Mouse (Mus musculus) embryonic facial prominence, embryonic 14.5 days (tissue): Measurements from ENCODE around the gene Stox2. TPM values are rescaled to one million over a fixed set of nuclear protein-coding genes. Genes with fewer than 3 reads are reported as not detected.

ENCODE experiments used
- ATAC-seq: fragments of 200-750 bp; cut with Nextera tagmentation; 2 replicates; pipeline ENCODE4 v1.8.0; 2017; ENCODE audit warnings: low read depth, moderate number of reproducible peaks, moderate TSS enrichment
- DNase-seq: peaks from one replicate; pipeline ENCODE4 v3.0.0-alpha.2; 2015; ENCODE audit warnings: low spot score
- H3K27ac ChIP-seq: fragments of 300-500 bp; sonication (generic); replicated peaks from 2 replicates; pipeline ENCODE4 v1.5.1; 2014; ENCODE audit warnings: low read depth, mild to moderate bottlenecking, low read length, moderate library complexity
- H3K27me3 ChIP-seq: fragments of 300-500 bp; sonication (generic); replicated peaks from 2 replicates; pipeline ENCODE4 v1.6.1; 2014; ENCODE audit warnings: low read length; ENCODE audit not compliant: control insufficient read depth, insufficient read depth
- H3K36me3 ChIP-seq: fragments of 300-500 bp; sonication (generic); 2 replicates; pipeline ENCODE4 v1.6.1; 2014; ENCODE audit warnings: low read length, mixed read lengths; ENCODE audit not compliant: control insufficient read depth, insufficient read depth
- H3K4me1 ChIP-seq: fragments of 300-500 bp; sonication (generic); 2 replicates; pipeline ENCODE4 v1.6.1; 2014; ENCODE audit warnings: antibody characterized with exemption, low read length; ENCODE audit not compliant: control insufficient read depth, insufficient read depth
- H3K4me2 ChIP-seq: fragments of 300-500 bp; sonication (generic); 2 replicates; pipeline ENCODE4 v1.6.1; 2014; ENCODE audit warnings: low read depth, mild to moderate bottlenecking, low read length, moderate library complexity, mixed read lengths
- H3K4me3 ChIP-seq: fragments of 300-500 bp; sonication (generic); 2 replicates; pipeline ENCODE4 v1.5.1; 2014; ENCODE audit warnings: low read depth, mild to moderate bottlenecking, low read length
- H3K9ac ChIP-seq: fragments of 300-500 bp; sonication (generic); 2 replicates; pipeline ENCODE4 v1.6.1; 2014; ENCODE audit warnings: low read depth, mild to moderate bottlenecking, low read length, moderate library complexity, mixed read lengths
- H3K9me3 ChIP-seq: fragments of 300-500 bp; sonication (generic); 2 replicates; pipeline ENCODE4 v1.6.1; 2016; ENCODE audit warnings: low read length; ENCODE audit not compliant: control insufficient read depth
- WGBS: fragments of 180-500 bp; shearing (Covaris S2); extraction: QIAGEN DNeasy Blood & Tissue Kit; methylation state at CpG from one replicate; pipeline ENCODE4 v1.1.7; 2014; 5-methylcytosine and 5-hydroxymethylcytosine counted together
- polyA plus RNA-seq: library from polyadenylated mRNA; unstranded; fragments of >200 nt; fragmentation: Nextera tagmentation; extraction: Ambion mirVana; gene quantifications from 2 replicates; pipeline ENCODE4 v1.2.1, GENCODE M21; 2014

The Stox2 gene
- polyA plus RNA-seq, 1 experiment from 2014 or later: 14.2 TPM

GRCm38 (mm10) chr8:47288866-47289541, 157.2 kb downstream of the Stox2 start:
- peak overlapping the region; percentile 94 for H3K9ac ChIP-seq
- WGBS: under 1% methylated on average over 41 of the region's 97 CpGs
- H3K4me1 ChIP-seq: peaks cover 8% of the 10 kb centered on the region; the same call in 1 of the 2 replicates
- H3K27me3 ChIP-seq: no peaks in the 10 kb centered on the region
- DNase-seq (peak; percentile 85), ATAC-seq (peak; percentile 82)
- no peaks in the 10 kb centered on the region for H3K36me3 ChIP-seq
- no peaks in the 10 kb centered on the region for H3K9me3 ChIP-seq
- peak overlapping the region; percentile 85 for H3K4me3 ChIP-seq
- peak overlapping the region; percentile 94 for H3K27ac ChIP-seq
- H3K4me2 ChIP-seq: peak overlapping the region; percentile 86

- ATAC-seq: peak; percentile 73
- H3K4me1 ChIP-seq: peaks cover 13% of the 10 kb centered on the region; the same call in 1 of the 2 replicates
- no peaks in the 10 kb centered on the region for H3K9me3 ChIP-seq
- H3K36me3 ChIP-seq: no peaks in the 10 kb centered on the region
- peak overlapping the region; percentile 86 for H3K4me2 ChIP-seq
- H3K4me3 ChIP-seq: peak overlapping the region; percentile 85
- WGBS: 0% methylated on average over 20 of the region's 78 CpGs
- H3K27ac ChIP-seq: peak overlapping the region; percentile 94
- peak overlapping the region; percentile 94 for H3K9ac ChIP-seq
- no peaks in the 10 kb centered on the region for H3K27me3 ChIP-seq
- peak; percentile 77 for DNase-seq
Measured at GRCm38 (mm10) chr8:47288131-47288865, 157.9 kb downstream of the Stox2 start.

GRCm38 (mm10) chr8:47287641-47288130, 158.5 kb downstream of the Stox2 start:
- H3K4me2 ChIP-seq: peak overlapping the region; percentile 86
- whole genome bisulfite sequencing: under 1% methylated on average over 24 of the region's 33 CpGs
- H3K9ac ChIP-seq: peak overlapping the region; percentile 94
- peak overlapping the region; percentile 94 for H3K27ac ChIP-seq
- no peaks in the 10 kb centered on the region for H3K27me3 ChIP-seq
- H3K4me3 ChIP-seq: peak overlapping the region; percentile 85
- H3K4me1 ChIP-seq: peaks cover 14% of the 10 kb centered on the region; the same call in 1 of the 2 replicates
- no peaks in the 10 kb centered on the region for H3K36me3 ChIP-seq
- no peaks in the 10 kb centered on the region for H3K9me3 ChIP-seq
- DNase-seq (peak; percentile 45), ATAC-seq (peak; percentile 56)

- Histone ChIP-seq H3K4me3 (peak overlapping the region; percentile 85), H3K9me3 (no peaks in the 10 kb centered on the region), H3K4me1 (peaks cover 19% of the 10 kb centered on the region; the same call in 1 of the 2 replicates), H3K4me2 (peak overlapping the region; percentile 86), H3K36me3 (no peaks in the 10 kb centered on the region), H3K27ac (peak overlapping the region; percentile 94), H3K27me3 (no peaks in the 10 kb centered on the region), H3K9ac (peak overlapping the region; percentile 94)
- under 1% methylated on average over 16 of the region's 16 CpGs for WGBS
- DNase-seq (peak; percentile 43), ATAC-seq (peak; percentile 2; the same call in 1 of the 2 replicates)
Measured at GRCm38 (mm10) chr8:47287201-47287621, 159.0 kb downstream of the Stox2 start.

- H3K4me1 ChIP-seq: peaks cover 20% of the 10 kb centered on the region; the same call in 1 of the 2 replicates
- H3K36me3 ChIP-seq: no peaks in the 10 kb centered on the region
- WGBS: 68% methylated on average over 12 of the region's 12 CpGs
- DNase-seq (no peak), ATAC-seq (no peak)
- no peak overlapping the region for H3K9ac ChIP-seq
- no peaks in the 10 kb centered on the region for H3K27me3 ChIP-seq
- H3K27ac ChIP-seq: no peak overlapping the region
- peak overlapping the region; percentile 85 for H3K4me3 ChIP-seq
- peak overlapping the region; percentile 86 for H3K4me2 ChIP-seq
- no peaks in the 10 kb centered on the region for H3K9me3 ChIP-seq
Measured at GRCm38 (mm10) chr8:47286081-47286700, 160.0 kb downstream of the Stox2 start.

GRCm38 (mm10) chr8:47285435-47285834, 160.7 kb downstream of the Stox2 start:
- H3K27ac ChIP-seq: no peak overlapping the region
- peaks cover 20% of the 10 kb centered on the region; the same call in 1 of the 2 replicates for H3K4me1 ChIP-seq
- WGBS: 81% methylated on average over 6 of the region's 6 CpGs
- no peak for ATAC-seq
- H3K27me3 ChIP-seq: no peaks in the 10 kb centered on the region
- no peak overlapping the region for H3K9ac ChIP-seq
- DNase-seq: no peak
- no peak overlapping the region for H3K4me3 ChIP-seq
- H3K36me3 ChIP-seq: no peaks in the 10 kb centered on the region
- peak overlapping the region; percentile 86 for H3K4me2 ChIP-seq
- H3K9me3 ChIP-seq: no peaks in the 10 kb centered on the region

GRCm38 (mm10) chr8:47284329-47285326, 161.5 kb downstream of the Stox2 start:
- Histone ChIP-seq H3K4me1 (peaks cover 21% of the 10 kb centered on the region), H3K36me3 (no peaks in the 10 kb centered on the region), H3K27ac (no peak overlapping the region), H3K9ac (no peak overlapping the region), H3K4me3 (no peak overlapping the region), H3K27me3 (no peaks in the 10 kb centered on the region), H3K9me3 (no peaks in the 10 kb centered on the region), H3K4me2 (peak overlapping the region; percentile 4; the same call in 1 of the 2 replicates)
- WGBS: 81% methylated on average over 21 of the region's 21 CpGs
- DNase-seq: no peak
- no peak for ATAC-seq
